Mouse (Mus musculus): ENCODE results near the gene Plekha6.

Plekha6 gene

GRCm38 (mm10) chr1:133163820-133164431 is at the start of gene Plekha6:
Plekha6 (plus strand) TSS chr1:133164210.
- TF ChIP-seq POU5F1 (IDR thresholded peaks at IDR 0.05; ENCODE audit: borderline replicate concordance, low read length): no peak
- no peak for TF ChIP-seq CTCF (conservative IDR thresholded peaks at IDR 0.05; ENCODE audit: low read length)
- no peak for TF ChIP-seq NANOG (IDR thresholded peaks at IDR 0.05; ENCODE audit: borderline replicate concordance, low read length)
- H3K27me3 ChIP-seq (ENCODE audit: insufficient read depth, low read length): peaks cover 81% of the 10 kb centered on the region

GRCm38 (mm10) chr1:133116108-133116507 is 47.9 kb upstream of the Plekha6 start:
- Histone ChIP-seq H3K4me3 (replicated peaks; ENCODE audit: low read length) (no peak overlapping the region), H3K36me3 (ENCODE audit: insufficient read depth, low read length) (no peaks in the 10 kb centered on the region), H3K9me3 (ENCODE audit: low read length) (no peaks in the 10 kb centered on the region), H3K4me1 (replicated peaks; ENCODE audit: low read depth, low read length) (peaks cover 21% of the 10 kb centered on the region), H3K27me3 (ENCODE audit: insufficient read depth, low read length) (no peaks in the 10 kb centered on the region)
- TF ChIP-seq NANOG (IDR thresholded peaks at IDR 0.05; ENCODE audit: borderline replicate concordance, low read length) (no peak), CTCF (conservative IDR thresholded peaks at IDR 0.05; ENCODE audit: low read length) (peak; percentile 53)

More at GRCm38 (mm10) chr1:133163820-133164431, at the start of gene Plekha6:
- H3K4me1 ChIP-seq (replicated peaks; ENCODE audit: low read depth, low read length): peaks cover 39% of the 10 kb centered on the region
- no peaks in the 10 kb centered on the region for H3K36me3 ChIP-seq (ENCODE audit: insufficient read depth, low read length)
- H3K4me3 ChIP-seq (replicated peaks; ENCODE audit: low read length): peak within 1 kb of the TSS; percentile 83
- H3K9me3 ChIP-seq (ENCODE audit: low read length): no peaks in the 10 kb centered on the region

GRCm38 (mm10) chr1:133118127-133118526 is 45.9 kb upstream of the Plekha6 start:
- no peak for TF ChIP-seq CTCF (conservative IDR thresholded peaks at IDR 0.05; ENCODE audit: low read length)
- TF ChIP-seq POU5F1 (IDR thresholded peaks at IDR 0.05; ENCODE audit: borderline replicate concordance, low read length): no peak
- TF ChIP-seq NANOG (IDR thresholded peaks at IDR 0.05; ENCODE audit: borderline replicate concordance, low read length): no peak
- Histone ChIP-seq H3K36me3 (ENCODE audit: insufficient read depth, low read length) (no peaks in the 10 kb centered on the region), H3K27me3 (ENCODE audit: insufficient read depth, low read length) (no peaks in the 10 kb centered on the region), H3K9me3 (ENCODE audit: low read length) (no peaks in the 10 kb centered on the region), H3K4me3 (replicated peaks; ENCODE audit: low read length) (peak overlapping the region; percentile 41; the same call in 1 of the 2 replicates), H3K4me1 (replicated peaks; ENCODE audit: low read depth, low read length) (peaks cover 25% of the 10 kb centered on the region)

GRCm38 (mm10) chr1:133118844-133119243 is 45.2 kb upstream of the Plekha6 start:
- H3K4me3 ChIP-seq (replicated peaks; ENCODE audit: low read length): no peak overlapping the region
- no peaks in the 10 kb centered on the region for H3K27me3 ChIP-seq (ENCODE audit: insufficient read depth, low read length)
- no peak for TF ChIP-seq POU5F1 (IDR thresholded peaks at IDR 0.05; ENCODE audit: borderline replicate concordance, low read length)

DNA sequence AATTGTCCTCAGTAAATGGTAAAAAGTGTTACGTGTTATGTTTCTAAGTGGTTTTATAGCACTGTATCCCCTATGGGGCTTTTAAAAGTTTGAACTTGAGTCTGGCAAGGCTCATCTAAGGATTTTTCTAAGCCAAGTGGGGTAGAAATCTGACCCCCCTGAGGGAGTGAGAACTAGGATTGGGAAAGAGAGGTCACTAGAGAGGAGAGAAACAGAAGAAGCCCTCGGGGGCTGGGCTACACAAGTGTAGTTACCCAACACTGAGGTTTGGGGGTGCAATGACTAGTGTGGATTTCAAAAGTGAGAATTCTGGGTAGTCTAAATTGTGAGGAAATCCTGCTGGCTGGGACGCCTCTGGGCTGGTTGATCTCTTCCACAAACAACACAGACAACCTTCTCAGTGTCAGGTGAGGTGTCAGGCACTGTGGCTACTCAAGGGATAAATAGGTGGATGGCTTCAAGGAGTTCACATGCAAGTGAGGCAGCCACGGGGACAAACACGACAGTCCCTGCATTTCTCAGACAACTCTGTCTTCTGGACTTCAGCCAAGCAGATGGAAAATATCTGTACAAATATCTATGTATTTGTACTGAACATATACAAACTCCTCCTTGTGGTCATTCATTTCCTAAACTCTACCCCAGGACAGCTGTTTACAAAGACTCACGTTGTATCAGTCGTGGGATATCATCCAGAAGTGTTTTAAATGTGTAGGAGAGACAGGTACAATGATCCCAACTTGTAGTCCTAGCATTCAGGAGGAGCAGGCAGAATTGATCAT is 43.9 kb upstream of the Plekha6 start:
- H3K27me3 ChIP-seq (ENCODE audit: insufficient read depth, low read length): no peaks in the 10 kb centered on the region
- no peaks in the 10 kb centered on the region for H3K36me3 ChIP-seq (ENCODE audit: insufficient read depth, low read length)
- no peak overlapping the region for H3K4me3 ChIP-seq (replicated peaks; ENCODE audit: low read length)
- no peak for TF ChIP-seq CTCF (conservative IDR thresholded peaks at IDR 0.05; ENCODE audit: low read length)
- TF ChIP-seq NANOG (IDR thresholded peaks at IDR 0.05; ENCODE audit: borderline replicate concordance, low read length): no peak
- TF ChIP-seq POU5F1 (IDR thresholded peaks at IDR 0.05; ENCODE audit: borderline replicate concordance, low read length): no peak
- peaks cover 29% of the 10 kb centered on the region for H3K4me1 ChIP-seq (replicated peaks; ENCODE audit: low read depth, low read length)
- H3K9me3 ChIP-seq (ENCODE audit: low read length): no peaks in the 10 kb centered on the region

More at GRCm38 (mm10) chr1:133118844-133119243, 45.2 kb upstream of the Plekha6 start:
- peaks cover 25% of the 10 kb centered on the region for H3K4me1 ChIP-seq (replicated peaks; ENCODE audit: low read depth, low read length)
- H3K9me3 ChIP-seq (ENCODE audit: low read length): no peaks in the 10 kb centered on the region
- no peaks in the 10 kb centered on the region for H3K36me3 ChIP-seq (ENCODE audit: insufficient read depth, low read length)

DNA sequence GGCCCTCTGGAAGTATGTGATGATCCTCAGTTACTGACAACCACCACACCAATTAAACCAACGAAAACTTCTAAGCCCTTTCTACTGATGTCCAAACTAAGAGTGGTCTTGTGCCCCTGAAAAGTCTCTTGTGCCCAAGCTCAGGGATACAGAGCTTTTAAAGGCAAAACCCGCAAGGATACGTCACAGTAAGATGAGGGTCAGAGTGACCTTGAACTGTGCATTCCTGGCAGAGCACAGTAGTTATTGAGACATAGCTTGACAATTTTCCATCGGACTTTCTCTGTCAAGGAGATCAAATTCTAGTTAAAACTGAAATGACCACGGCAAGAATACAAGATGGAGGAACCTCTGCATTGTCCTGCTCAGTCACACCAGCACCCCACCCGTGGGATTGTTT is 42.8 kb upstream of the Plekha6 start:
- no peak overlapping the region for H3K4me3 ChIP-seq (replicated peaks; ENCODE audit: low read length)
- H3K4me1 ChIP-seq (replicated peaks; ENCODE audit: low read depth, low read length): peaks cover 36% of the 10 kb centered on the region
- no peaks in the 10 kb centered on the region for H3K27me3 ChIP-seq (ENCODE audit: insufficient read depth, low read length)
- H3K36me3 ChIP-seq (ENCODE audit: insufficient read depth, low read length): no peaks in the 10 kb centered on the region
- TF ChIP-seq POU5F1 (IDR thresholded peaks at IDR 0.05; ENCODE audit: borderline replicate concordance, low read length): no peak
- TF ChIP-seq CTCF (conservative IDR thresholded peaks at IDR 0.05; ENCODE audit: low read length): no peak
- no peak for TF ChIP-seq NANOG (IDR thresholded peaks at IDR 0.05; ENCODE audit: borderline replicate concordance, low read length)
- no peaks in the 10 kb centered on the region for H3K9me3 ChIP-seq (ENCODE audit: low read length)

- no peaks in the 10 kb centered on the region for H3K36me3 ChIP-seq (ENCODE audit: insufficient read depth, low read length)
- no peak for TF ChIP-seq POU5F1 (IDR thresholded peaks at IDR 0.05; ENCODE audit: borderline replicate concordance, low read length)
- no peak for TF ChIP-seq CTCF (conservative IDR thresholded peaks at IDR 0.05; ENCODE audit: low read length)
- TF ChIP-seq NANOG (IDR thresholded peaks at IDR 0.05; ENCODE audit: borderline replicate concordance, low read length): no peak
- no peaks in the 10 kb centered on the region for H3K9me3 ChIP-seq (ENCODE audit: low read length)
- H3K27me3 ChIP-seq (ENCODE audit: insufficient read depth, low read length): no peaks in the 10 kb centered on the region
- H3K4me3 ChIP-seq (replicated peaks; ENCODE audit: low read length): no peak overlapping the region
- peaks cover 57% of the 10 kb centered on the region for H3K4me1 ChIP-seq (replicated peaks; ENCODE audit: low read depth, low read length)
Observed at GRCm38 (mm10) chr1:133124137-133124536, 39.9 kb upstream of the Plekha6 start.

DNA sequence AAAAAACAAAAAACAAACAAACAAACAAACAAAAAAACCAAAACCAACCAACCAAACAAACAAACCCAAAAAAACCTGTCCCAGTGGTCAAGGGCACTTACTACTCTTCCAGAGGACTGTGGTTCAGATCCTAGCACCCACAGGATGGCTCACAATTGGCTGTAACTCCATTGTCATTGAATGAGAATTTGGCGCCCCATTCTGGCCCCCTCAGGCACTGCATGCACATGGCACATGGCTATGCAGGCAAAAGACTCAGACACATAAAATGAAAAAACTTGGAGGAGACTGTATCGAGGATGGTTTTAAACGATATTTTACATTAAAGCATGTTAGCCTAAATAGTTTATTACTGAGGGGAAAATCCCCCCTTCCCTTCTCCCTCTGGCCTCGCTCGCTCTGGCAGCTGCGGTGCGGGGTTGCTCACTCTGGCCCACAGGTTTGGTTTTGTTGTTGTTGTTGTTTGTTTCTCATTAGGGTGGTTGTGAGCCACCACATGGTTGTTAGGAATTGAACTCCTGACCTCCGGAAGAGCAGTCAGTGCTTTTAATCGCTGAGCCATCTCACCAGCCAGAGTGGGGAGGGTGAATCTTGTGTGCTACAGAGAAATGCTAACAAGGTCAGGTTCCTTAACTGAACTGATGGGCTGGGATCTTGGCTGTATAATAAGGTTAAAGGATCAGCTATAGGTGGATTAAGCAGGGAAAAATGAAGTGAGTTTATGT is 38.2 kb upstream of the Plekha6 start:
- peaks cover 60% of the 10 kb centered on the region for H3K4me1 ChIP-seq (replicated peaks; ENCODE audit: low read depth, low read length)
- TF ChIP-seq POU5F1 (IDR thresholded peaks at IDR 0.05; ENCODE audit: borderline replicate concordance, low read length) (no peak), CTCF (conservative IDR thresholded peaks at IDR 0.05; ENCODE audit: low read length) (peak; percentile 67), NANOG (IDR thresholded peaks at IDR 0.05; ENCODE audit: borderline replicate concordance, low read length) (peak; percentile 50; the same call in 1 of the 2 replicates)
- peak overlapping the region; percentile 11; the same call in 1 of the 2 replicates for H3K4me3 ChIP-seq (replicated peaks; ENCODE audit: low read length)
- no peaks in the 10 kb centered on the region for H3K27me3 ChIP-seq (ENCODE audit: insufficient read depth, low read length)
- no peaks in the 10 kb centered on the region for H3K36me3 ChIP-seq (ENCODE audit: insufficient read depth, low read length)
- H3K9me3 ChIP-seq (ENCODE audit: low read length): no peaks in the 10 kb centered on the region

Measured in E14TG2a.4 (cell line).